In the genomic region with DNA sequence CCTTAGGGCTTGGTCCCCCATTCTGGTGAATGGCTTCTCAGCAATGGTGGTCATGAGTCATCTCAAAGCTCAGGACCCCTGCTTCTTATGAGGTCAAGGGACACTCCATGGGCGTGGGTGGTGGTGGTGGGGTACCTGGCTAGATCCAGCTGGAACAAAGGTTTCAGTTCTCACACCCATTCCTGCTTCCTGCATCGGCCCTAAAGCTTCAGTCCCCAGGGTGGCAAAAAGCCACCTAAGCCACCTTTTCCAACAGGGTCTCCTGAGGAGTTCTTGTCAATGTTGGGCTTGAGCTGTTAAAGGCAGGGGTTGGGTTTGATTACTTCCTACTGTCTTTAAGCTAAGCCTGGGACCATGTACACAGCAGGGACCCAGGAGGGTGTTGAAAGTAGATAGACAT, we compare ENCODE assay signal across 8 mouse cellular contexts. TPM values are rescaled to one million over a fixed set of nuclear protein-coding genes. Genes with fewer than 3 reads are reported as not detected.
DNase-seq lines count a peak whose midpoint lies in the region; ATAC-seq and TF ChIP-seq lines count a peak whose summit lies in the region.
"Had no signal": no experiment of that assay in that cellular context is flagged by ENCODE, and none has a peak within 500 bp of the region (broad histone marks: within the 10 kb centered on the region; RNA-seq: fewer than 3 reads in every experiment).

No protein-coding gene starts in this region.

- no peak for ATAC-seq in lung, embryonic 14.5 days (ENCODE audit: insufficient read depth)
- ATAC-seq in forebrain, embryonic 11.5 days (replicated peaks; ENCODE audit: low FRiP score): no peak
- ATAC-seq in limb, embryonic 12.5 days (ENCODE audit: insufficient number of reproducible peaks, insufficient read depth, low FRiP score, low TSS enrichment, low read depth): no peak
- ATAC-seq in stomach, embryonic 14.5 days (ENCODE audit: insufficient number of reproducible peaks, insufficient read depth, low FRiP score, low read depth): no peak

- H3K27ac ChIP-seq in lung, embryonic 14.5 days (ENCODE audit: low read depth): no peak overlapping the region
- no peak overlapping the region for H3K27ac ChIP-seq in forebrain, embryonic 11.5 days (ENCODE audit: low read depth, low read length)
- peak overlapping the region; percentile 97; the same call in 1 of the 2 replicates for H3K27ac ChIP-seq in limb, embryonic 12.5 days
- no peak overlapping the region for H3K27ac ChIP-seq in stomach, embryonic 14.5 days (ENCODE audit: low read length)

- 61% methylated on average over 2 of the region's 2 CpGs for WGBS in lung, embryonic 14.5 days
- WGBS in forebrain, embryonic 11.5 days: 58% methylated on average over 2 of the region's 2 CpGs
- WGBS in limb, embryonic 12.5 days: 58% methylated on average over 2 of the region's 2 CpGs
- 53% methylated on average over 2 of the region's 2 CpGs for WGBS in stomach, embryonic 14.5 days

- peak overlapping the region; percentile 61 for H3K4me3 ChIP-seq in lung, embryonic 14.5 days (ENCODE audit: low read depth, low read length)
- peak overlapping the region; percentile 44 for H3K4me3 ChIP-seq in forebrain, embryonic 11.5 days (ENCODE audit: low read depth, low read length)
- H3K4me3 ChIP-seq in limb, embryonic 12.5 days (replicated peaks): peak overlapping the region; percentile 66
- peak overlapping the region; percentile 58 for H3K4me3 ChIP-seq in stomach, embryonic 14.5 days (ENCODE audit: low read depth, low read length)

- DNase-seq in lung, embryonic 14.5 days: no peak
- DNase-seq in lung, postnatal 36 days: no peak
- DNase-seq in forebrain, embryonic 11.5 days (ENCODE audit: low spot score): no peak
- DNase-seq in left cerebral cortex, adult 8-10 months (ENCODE audit: low spot score in 2 of 2): no peak
- no peak for DNase-seq in Muller cell, postnatal 12 days (ENCODE audit: inconsistent ontology term)
- DNase-seq: kidney, postnatal 14 days had no signal

- peaks cover 23% of the 10 kb centered on the region for H3K36me3 ChIP-seq in lung, embryonic 14.5 days (ENCODE audit: insufficient read depth)
- H3K36me3 ChIP-seq in forebrain, embryonic 11.5 days (ENCODE audit: control insufficient read depth, insufficient read depth, low read length): no peaks in the 10 kb centered on the region; the same call in 1 of the 2 replicates
- peaks cover 41% of the 10 kb centered on the region for H3K36me3 ChIP-seq in limb, embryonic 12.5 days
- H3K36me3 ChIP-seq in stomach, embryonic 14.5 days (ENCODE audit: control insufficient read depth, insufficient read depth, low read length): no peaks in the 10 kb centered on the region

- no peaks in the 10 kb centered on the region for H3K27me3 ChIP-seq in lung, embryonic 14.5 days (ENCODE audit: insufficient read depth, low read length)
- no peaks in the 10 kb centered on the region for H3K27me3 ChIP-seq in forebrain, embryonic 11.5 days (ENCODE audit: control insufficient read depth, insufficient read depth, low read length)
- no peaks in the 10 kb centered on the region for H3K27me3 ChIP-seq in limb, embryonic 12.5 days
- no peaks in the 10 kb centered on the region for H3K27me3 ChIP-seq in stomach, embryonic 14.5 days (ENCODE audit: control insufficient read depth, insufficient read depth, low read length)

- TF ChIP-seq CTCF in lung, embryonic 14.5 days (IDR thresholded peaks at IDR 0.05; ENCODE audit: low read depth): no peak

- H3K4me2 ChIP-seq in lung, embryonic 14.5 days: peak overlapping the region; percentile 89
- H3K4me2 ChIP-seq in forebrain, embryonic 11.5 days (ENCODE audit: low read depth, low read length, severe bottlenecking): peak overlapping the region; percentile 85
- H3K4me2 ChIP-seq in limb, embryonic 12.5 days: peak overlapping the region; percentile 88
- peak overlapping the region; percentile 93 for H3K4me2 ChIP-seq in stomach, embryonic 14.5 days (replicated peaks; ENCODE audit: low read depth, low read length)

- H3K4me1 ChIP-seq in lung, embryonic 14.5 days (ENCODE audit: insufficient read depth): peaks cover 9% of the 10 kb centered on the region
- peaks cover 9% of the 10 kb centered on the region; the same call in 1 of the 2 replicates for H3K4me1 ChIP-seq in forebrain, embryonic 11.5 days (replicated peaks; ENCODE audit: control insufficient read depth, insufficient read depth, low read length)
- H3K4me1 ChIP-seq in limb, embryonic 12.5 days (replicated peaks): peaks cover 35% of the 10 kb centered on the region
- H3K4me1 ChIP-seq in stomach, embryonic 14.5 days (ENCODE audit: control insufficient read depth, insufficient read depth, low read length): peaks cover 24% of the 10 kb centered on the region; the same call in 1 of the 2 replicates

- H3K9me3 ChIP-seq in lung, embryonic 14.5 days (ENCODE audit: low read depth, low read length): no peaks in the 10 kb centered on the region
- no peaks in the 10 kb centered on the region for H3K9me3 ChIP-seq in forebrain, embryonic 11.5 days (ENCODE audit: control insufficient read depth, low read length)
- no peaks in the 10 kb centered on the region for H3K9me3 ChIP-seq in limb, embryonic 12.5 days
- H3K9me3 ChIP-seq in stomach, embryonic 14.5 days (ENCODE audit: control insufficient read depth, low read depth, low read length): no peaks in the 10 kb centered on the region

- peak overlapping the region; percentile 67 for H3K9ac ChIP-seq in lung, embryonic 14.5 days
- H3K9ac ChIP-seq in forebrain, embryonic 11.5 days (ENCODE audit: low read length): peak overlapping the region; percentile 76; the same call in 1 of the 2 replicates
- H3K9ac ChIP-seq in limb, embryonic 12.5 days (replicated peaks): peak overlapping the region; percentile 80
- peak overlapping the region; percentile 56 for H3K9ac ChIP-seq in stomach, embryonic 14.5 days (replicated peaks; ENCODE audit: low read depth, low read length)

RNA-seq across cellular contexts. Expression of gene Polr2h, which starts 2.3 kb away (rescaled TPM):
- polyA plus RNA-seq in lung, embryonic 14.5 days (2014; fragmentation: Nextera tagmentation; extraction: Ambion mirVana): 101 and 114 TPM in 2 replicates
- 116 and 121 TPM in 2 replicates for polyA plus RNA-seq in forebrain, embryonic 11.5 days (2014; fragmentation: Nextera tagmentation; extraction: Ambion mirVana)
- 114 and 118 TPM in 2 replicates for polyA plus RNA-seq in limb, embryonic 12.5 days (2016; fragmentation: Nextera tagmentation; extraction: Ambion mirVana)
- 105 and 113 TPM in 2 replicates for polyA plus RNA-seq in stomach, embryonic 14.5 days (2014; fragmentation: Nextera tagmentation; extraction: Ambion mirVana)
- total RNA-seq in left cerebral cortex, adult 8-10 months (2022): 10 to 100 TPM; 19.6 to 26.6 (median 21.2) TPM

RNA-seq across cellular contexts. Expression of gene Clcn2, which starts 2.4 kb away (rescaled TPM):
- 7.5 and 10.1 TPM in 2 replicates for polyA plus RNA-seq in lung, embryonic 14.5 days (2014; fragmentation: Nextera tagmentation; extraction: Ambion mirVana)
- 16.5 and 20.5 TPM in 2 replicates for polyA plus RNA-seq in forebrain, embryonic 11.5 days (2014; fragmentation: Nextera tagmentation; extraction: Ambion mirVana)
- polyA plus RNA-seq in limb, embryonic 12.5 days (2016; fragmentation: Nextera tagmentation; extraction: Ambion mirVana): 31.1 and 31.9 TPM in 2 replicates
- 13.2 and 15.8 TPM in 2 replicates for polyA plus RNA-seq in stomach, embryonic 14.5 days (2014; fragmentation: Nextera tagmentation; extraction: Ambion mirVana)
- total RNA-seq in left cerebral cortex, adult 8-10 months (2022): 10 to 100 TPM; 63.2 to 75.5 (median 71.9) TPM

RNA-seq across cellular contexts. Expression of gene Chrd, which starts 17.8 kb away (rescaled TPM):
- 3.4 and 4.8 TPM in 2 replicates for polyA plus RNA-seq in lung, embryonic 14.5 days (2014; fragmentation: Nextera tagmentation; extraction: Ambion mirVana)
- polyA plus RNA-seq in forebrain, embryonic 11.5 days (2014; fragmentation: Nextera tagmentation; extraction: Ambion mirVana): 1.9 and 2.3 TPM in 2 replicates
- polyA plus RNA-seq in limb, embryonic 12.5 days (2016; fragmentation: Nextera tagmentation; extraction: Ambion mirVana): 5.0 and 5.1 TPM in 2 replicates
- polyA plus RNA-seq in stomach, embryonic 14.5 days (2014; fragmentation: Nextera tagmentation; extraction: Ambion mirVana): 4.5 and 5.4 TPM in 2 replicates
- 10 to 100 TPM; 26.7 to 42.0 (median 32.0) TPM for total RNA-seq in left cerebral cortex, adult 8-10 months (2022)

RNA-seq across cellular contexts. Expression of gene Thpo, which starts 19.1 kb away (rescaled TPM):
- 0.76 and 1.1 TPM in 2 replicates for polyA plus RNA-seq in lung, embryonic 14.5 days (2014; fragmentation: Nextera tagmentation; extraction: Ambion mirVana)
- polyA plus RNA-seq in forebrain, embryonic 11.5 days (2014; fragmentation: Nextera tagmentation; extraction: Ambion mirVana): 0.24 and 0.51 TPM in 2 replicates
- 0.48 and 0.56 TPM in 2 replicates for polyA plus RNA-seq in limb, embryonic 12.5 days (2016; fragmentation: Nextera tagmentation; extraction: Ambion mirVana)
- polyA plus RNA-seq in stomach, embryonic 14.5 days (2014; fragmentation: Nextera tagmentation; extraction: Ambion mirVana): 0.88 and 1.2 TPM in 2 replicates
- total RNA-seq in left cerebral cortex, adult 8-10 months (2022): 1 to 10 TPM; 5.2 to 7.2 (median 5.8) TPM

RNA-seq across cellular contexts. Expression of gene Fam131a, which starts 22.1 kb away (rescaled TPM):
- 3.4 TPM in 2 replicates for polyA plus RNA-seq in lung, embryonic 14.5 days (2014; fragmentation: Nextera tagmentation; extraction: Ambion mirVana)
- polyA plus RNA-seq in forebrain, embryonic 11.5 days (2014; fragmentation: Nextera tagmentation; extraction: Ambion mirVana): 15.2 and 16.3 TPM in 2 replicates
- polyA plus RNA-seq in limb, embryonic 12.5 days (2016; fragmentation: Nextera tagmentation; extraction: Ambion mirVana): 5.3 and 7.4 TPM in 2 replicates
- polyA plus RNA-seq in stomach, embryonic 14.5 days (2014; fragmentation: Nextera tagmentation; extraction: Ambion mirVana): 7.5 and 8.3 TPM in 2 replicates
- total RNA-seq in left cerebral cortex, adult 8-10 months (2022): 100 to 1,000 TPM; 271 to 291 (median 283) TPM
